Mouse (Mus musculus) small intestine, adult 2 months (tissue): ENCODE measurements around the gene Hltf. TPM values are rescaled to one million over a fixed set of nuclear protein-coding genes. Genes with fewer than 3 reads are reported as not detected.
"Not testable (repeated sequence)": the region's sequence is repeated elsewhere in the genome, so short reads cannot be mapped to it uniquely, and the experiment has no call there.

Experiments
- H3K27ac ChIP-seq: fragments of 200-500 bp; 2 replicates; pipeline ENCODE4 v1.5.1; 2012; ENCODE audit warnings: low read depth, low read length, control low read depth, inconsistent platforms; ENCODE audit not compliant: insufficient read depth
- H3K27me3 ChIP-seq: fragments of 200-500 bp; 2 replicates; pipeline ENCODE4 v1.6.1; 2012; ENCODE audit warnings: mild to moderate bottlenecking, moderate library complexity, low read length, inconsistent platforms; ENCODE audit not compliant: control insufficient read depth, insufficient read depth
- H3K36me3 ChIP-seq: fragments of 200-500 bp; 2 replicates; pipeline ENCODE4 v1.6.1; 2012; ENCODE audit warnings: mild to moderate bottlenecking, low read length, control low read depth, inconsistent platforms; ENCODE audit not compliant: control insufficient read depth, insufficient read depth
- H3K4me1 ChIP-seq: fragments of 200-500 bp; 2 replicates; pipeline ENCODE4 v1.6.1; 2012; ENCODE audit warnings: low read length, inconsistent platforms, mixed read lengths; ENCODE audit not compliant: control insufficient read depth, insufficient read depth, insufficient read length
- H3K4me3 ChIP-seq: fragments of 200-500 bp; 2 replicates; pipeline ENCODE4 v1.5.1; 2012; ENCODE audit warnings: low read depth, mild to moderate bottlenecking, control low read depth, inconsistent platforms, low read length, moderate library complexity
- CTCF ChIP-seq: fragments of 200-500 bp; IDR thresholded peaks from 2 replicates; pipeline ENCODE4 v1.5.1; 2012; ENCODE audit warnings: low read depth, mild to moderate bottlenecking, control low read depth, inconsistent platforms, low read length, moderate library complexity, mixed read lengths; ENCODE audit not compliant: insufficient replicate concordance, insufficient read length; ENCODE audit errors: extremely low read depth
- POLR2A ChIP-seq: fragments of 200-500 bp; IDR thresholded peaks from 2 replicates; pipeline ENCODE4 v1.6.1; 2012; ENCODE audit warnings: low read depth, mild to moderate bottlenecking, control low read depth, inconsistent platforms, low read length, moderate library complexity
- WGBS: fragments of 180-500 bp; shearing (Covaris S2); methylation state at CpG from one replicate; pipeline ENCODE4 v1.1.7; 2018; 5-methylcytosine and 5-hydroxymethylcytosine counted together
- polyA plus RNA-seq: library from polyadenylated mRNA; depleted of rRNA; stranded (reverse); fragments of >200 nt; gene quantifications from 2 replicates; pipeline ENCODE4 v1.2.3, GENCODE M21; 2012

Hltf gene
- polyA plus RNA-seq, 1 experiment = 1.4 TPM

DNA sequence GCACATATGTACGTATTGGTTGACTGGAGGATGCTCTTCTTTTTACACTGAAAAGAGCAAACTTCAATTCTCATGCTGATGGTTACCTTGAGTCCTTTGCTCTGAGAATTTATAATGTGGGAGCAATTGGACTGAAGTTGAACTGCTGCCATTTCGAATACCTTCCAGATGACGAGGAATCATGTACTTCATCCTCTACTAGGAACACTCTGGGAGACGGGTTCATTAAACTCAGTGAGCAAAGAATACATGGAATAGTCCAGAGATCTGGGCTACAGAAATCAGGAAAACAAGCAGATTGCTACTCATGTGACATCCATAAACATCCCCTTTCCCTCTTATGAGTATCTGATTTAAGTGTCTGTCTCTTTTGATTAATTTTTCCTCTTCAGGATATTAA is 21.5 kb upstream of the Hltf start:
- H3K36me3 ChIP-seq = no peaks in the 10 kb centered on the region
- H3K27ac ChIP-seq = no peak overlapping the region
- peaks cover 5% of the 10 kb centered on the region; the same call in 1 of the 2 replicates for H3K4me1 ChIP-seq
- no peak overlapping the region for H3K4me3 ChIP-seq
- TF ChIP-seq CTCF (no peak), POLR2A (no peak)
- 91% methylated on average over 4 of the region's 4 CpGs for WGBS
- H3K27me3 ChIP-seq = no peaks in the 10 kb centered on the region

GRCm38 (mm10) chr3:20041461-20041860 is 16.1 kb upstream of the Hltf start:
- not testable (repeated sequence) for H3K27ac ChIP-seq, H3K4me1 ChIP-seq, H3K4me3 ChIP-seq, H3K27me3 ChIP-seq, H3K36me3 ChIP-seq
- 88% methylated on average over 7 of the region's 7 CpGs for WGBS

DNA sequence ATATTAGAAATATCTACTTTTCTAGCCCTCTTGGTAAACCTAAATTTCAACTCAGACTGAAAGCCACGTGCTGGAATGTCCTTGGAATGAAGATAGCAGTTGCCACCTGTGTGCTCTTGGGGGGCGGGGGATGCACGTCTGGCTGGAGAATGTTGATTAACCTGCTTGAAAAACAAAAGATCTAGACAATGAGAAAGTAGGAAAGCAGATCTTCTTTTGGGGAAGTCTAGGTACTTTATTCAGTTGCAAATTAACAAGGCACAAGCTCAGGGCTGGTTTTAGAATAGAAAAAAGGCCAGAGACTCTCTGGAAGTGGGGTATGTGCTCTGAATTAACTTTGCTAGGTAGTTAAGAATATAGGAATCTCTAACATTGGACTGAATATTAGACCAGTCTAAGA is 12.9 kb upstream of the Hltf start:
- not testable (repeated sequence) for H3K27me3 ChIP-seq, H3K4me3 ChIP-seq, H3K27ac ChIP-seq, H3K36me3 ChIP-seq, H3K4me1 ChIP-seq
- WGBS = 52% methylated on average over 3 of the region's 3 CpGs

GRCm38 (mm10) chr3:20058197-20058541 is 558 bp downstream of the Hltf start:
- peak overlapping the region; percentile 89 for H3K4me3 ChIP-seq
- H3K4me1 ChIP-seq = no peaks in the 10 kb centered on the region
- peaks cover 7% of the 10 kb centered on the region for H3K36me3 ChIP-seq
- no peak for TF ChIP-seq POLR2A
- no peak for TF ChIP-seq CTCF
- 2% methylated on average over 8 of the region's 9 CpGs for WGBS
- H3K27ac ChIP-seq = no peak overlapping the region
- no peaks in the 10 kb centered on the region for H3K27me3 ChIP-seq

DNA sequence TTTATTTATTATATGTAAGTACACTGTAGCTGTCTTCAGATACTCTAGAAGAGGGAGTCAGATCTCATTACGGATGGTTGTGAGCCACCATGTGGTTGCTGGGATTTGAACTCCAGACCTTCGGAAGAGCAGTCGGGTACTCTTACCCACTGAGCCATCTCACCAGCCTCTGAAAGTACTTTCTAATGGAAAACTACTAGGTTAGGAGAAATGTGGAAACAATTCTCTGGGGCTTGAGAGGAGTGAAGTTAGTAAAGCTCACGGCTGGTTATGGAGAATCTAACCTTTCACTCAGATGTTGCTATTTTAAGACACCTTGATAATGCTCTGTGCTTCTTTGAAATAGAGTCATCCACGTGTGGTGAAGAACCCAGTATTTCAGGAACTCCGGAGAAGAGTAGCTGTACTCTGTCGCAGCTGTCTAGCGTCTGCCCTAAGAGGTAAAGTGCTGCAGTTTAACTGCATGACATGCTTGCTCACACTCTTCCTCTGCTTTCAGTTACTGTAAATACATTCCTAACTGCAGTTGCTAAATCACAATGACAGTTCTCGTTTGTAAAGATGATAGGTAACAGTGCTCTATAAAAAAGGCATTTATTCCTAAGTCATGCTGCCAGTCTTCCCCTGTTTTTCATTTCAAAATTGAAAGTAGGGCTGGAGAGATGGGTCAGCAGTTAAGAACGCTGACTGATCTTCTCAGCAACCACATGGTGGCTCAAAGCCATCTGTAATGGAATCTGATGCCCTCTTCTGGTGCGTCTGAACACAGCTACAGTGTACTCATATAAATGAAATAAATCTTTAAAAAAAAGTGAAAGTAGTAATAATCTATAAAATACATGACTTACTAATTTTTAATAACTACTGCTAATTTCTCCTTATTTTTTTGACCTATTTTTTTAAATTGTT is 18.8 kb downstream of the Hltf start:
- Histone ChIP-seq H3K36me3 (peaks cover 28% of the 10 kb centered on the region), H3K27ac (no peak overlapping the region), H3K27me3 (no peaks in the 10 kb centered on the region), H3K4me1 (no peaks in the 10 kb centered on the region), H3K4me3 (no peak overlapping the region)
- WGBS = 81% methylated on average over 11 of the region's 11 CpGs
- TF ChIP-seq POLR2A (no peak), CTCF (no peak)

- Histone ChIP-seq H3K36me3 (peaks cover 27% of the 10 kb centered on the region), H3K4me3 (no peak overlapping the region), H3K27ac (no peak overlapping the region), H3K4me1 (no peaks in the 10 kb centered on the region), H3K27me3 (no peaks in the 10 kb centered on the region)
- TF ChIP-seq CTCF = no peak
- TF ChIP-seq POLR2A = no peak
- 86% methylated on average over 3 of the region's 3 CpGs for WGBS
Observed at GRCm38 (mm10) chr3:20082161-20082560, 24.6 kb downstream of the Hltf start.

GRCm38 (mm10) chr3:20103830-20104229 is 46.2 kb downstream of the Hltf start:
- TF ChIP-seq POLR2A (no peak), CTCF (no peak)
- no peaks in the 10 kb centered on the region for H3K4me1 ChIP-seq
- WGBS = 57% methylated on average over 3 of the region's 3 CpGs

More at GRCm38 (mm10) chr3:20103830-20104229, 46.2 kb downstream of the Hltf start:
- Histone ChIP-seq H3K27ac (no peak overlapping the region), H3K36me3 (peaks cover 18% of the 10 kb centered on the region), H3K4me3 (no peak overlapping the region), H3K27me3 (no peaks in the 10 kb centered on the region)
